Mouse (Mus musculus) kidney, postnatal 10 days (tissue): ENCODE results near the gene Asz1.
A peak's percentile ranks its signal among the peaks of the same experiment; 100 is the strongest.

ENCODE experiments used
- DNase-seq: peaks from one replicate; pipeline ENCODE4 v3.0.0; 2021; ENCODE audit warnings: mixed read lengths

Asz1 gene

DNA sequence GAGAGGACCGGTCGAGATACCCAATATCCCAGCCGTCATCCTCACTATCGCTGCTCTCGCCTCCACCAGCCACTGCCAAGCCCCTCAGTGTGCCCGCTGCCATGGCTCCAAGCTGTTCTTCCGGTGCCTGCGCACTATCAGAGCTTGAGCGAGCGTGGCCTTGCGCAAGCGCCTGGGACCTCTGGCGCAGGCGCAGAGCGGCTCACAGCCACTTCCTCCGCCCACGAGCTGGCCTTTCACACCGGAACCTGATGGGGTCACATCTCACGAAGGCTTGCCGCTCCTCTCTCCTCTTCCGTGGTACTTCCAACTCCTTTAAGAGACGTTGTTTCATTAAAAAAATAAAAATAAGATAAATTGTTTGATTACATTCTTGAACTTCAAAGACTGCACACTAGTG, at the start of gene Asz1:
Gene Asz1, minus strand, starts transcription at position 128 of the 400 bp plus-strand sequence.
- no peak for DNase-seq

DNA sequence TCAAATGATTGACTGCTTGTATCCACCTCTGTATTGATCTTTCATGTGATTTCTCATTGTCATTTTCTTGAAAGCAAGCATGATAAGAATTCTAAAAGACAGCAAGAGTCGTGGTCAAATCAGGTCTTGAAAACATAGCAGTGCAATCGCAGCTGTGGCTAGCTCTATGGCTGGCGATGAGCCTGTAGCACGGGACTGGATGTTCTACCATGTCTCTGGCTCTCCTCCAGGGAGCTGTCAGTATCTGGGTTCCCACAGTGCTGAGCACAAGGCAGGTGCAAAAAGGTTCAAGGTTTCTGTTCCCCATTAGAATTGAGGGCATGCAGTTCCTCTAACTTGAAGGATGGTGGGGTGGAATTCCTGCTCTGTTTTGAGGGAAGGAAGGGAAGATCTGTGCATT, 44.2 kb upstream of the Asz1 start:
- DNase-seq, result no peak

DNA sequence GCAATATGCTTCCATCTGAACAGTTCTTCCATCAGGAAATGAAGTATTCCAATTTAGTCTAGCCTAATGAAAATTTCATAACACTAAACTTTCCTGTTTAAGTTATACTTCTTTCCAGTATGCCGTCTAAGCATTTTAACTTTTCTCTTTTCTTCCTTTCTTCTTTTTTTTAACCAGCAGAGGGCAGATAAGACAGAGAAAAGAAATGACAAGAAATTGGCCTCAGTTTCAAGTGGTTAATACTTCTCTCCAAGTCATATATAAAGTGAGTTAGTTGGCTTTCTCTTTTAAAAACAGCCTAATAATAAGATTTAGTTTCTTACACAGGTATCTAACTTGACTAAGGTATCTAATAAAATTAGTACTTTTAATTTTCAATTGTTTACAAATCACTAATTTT, 26.4 kb upstream of the Asz1 start:
- DNase-seq, result no peak

DNA sequence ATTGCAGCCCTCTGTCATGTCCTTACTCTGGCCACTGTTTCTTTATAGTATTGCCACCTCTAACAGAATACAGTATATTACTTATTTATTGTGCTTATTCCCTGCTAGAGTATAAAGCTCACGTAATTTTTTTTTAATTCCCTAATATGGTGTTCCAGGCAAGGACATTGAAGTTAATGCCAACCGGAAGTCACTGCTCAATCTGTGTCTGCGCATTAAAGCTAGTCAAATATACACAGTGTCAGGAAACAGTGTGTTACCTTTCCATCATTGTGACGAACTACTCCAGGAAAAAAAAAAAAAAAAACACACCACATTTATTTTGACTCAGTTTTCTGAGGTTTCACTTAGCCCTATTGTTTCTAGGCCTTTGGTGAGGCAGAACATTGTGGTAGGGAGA, 19.2 kb upstream of the Asz1 start:
- DNase-seq, result no peak

DNA sequence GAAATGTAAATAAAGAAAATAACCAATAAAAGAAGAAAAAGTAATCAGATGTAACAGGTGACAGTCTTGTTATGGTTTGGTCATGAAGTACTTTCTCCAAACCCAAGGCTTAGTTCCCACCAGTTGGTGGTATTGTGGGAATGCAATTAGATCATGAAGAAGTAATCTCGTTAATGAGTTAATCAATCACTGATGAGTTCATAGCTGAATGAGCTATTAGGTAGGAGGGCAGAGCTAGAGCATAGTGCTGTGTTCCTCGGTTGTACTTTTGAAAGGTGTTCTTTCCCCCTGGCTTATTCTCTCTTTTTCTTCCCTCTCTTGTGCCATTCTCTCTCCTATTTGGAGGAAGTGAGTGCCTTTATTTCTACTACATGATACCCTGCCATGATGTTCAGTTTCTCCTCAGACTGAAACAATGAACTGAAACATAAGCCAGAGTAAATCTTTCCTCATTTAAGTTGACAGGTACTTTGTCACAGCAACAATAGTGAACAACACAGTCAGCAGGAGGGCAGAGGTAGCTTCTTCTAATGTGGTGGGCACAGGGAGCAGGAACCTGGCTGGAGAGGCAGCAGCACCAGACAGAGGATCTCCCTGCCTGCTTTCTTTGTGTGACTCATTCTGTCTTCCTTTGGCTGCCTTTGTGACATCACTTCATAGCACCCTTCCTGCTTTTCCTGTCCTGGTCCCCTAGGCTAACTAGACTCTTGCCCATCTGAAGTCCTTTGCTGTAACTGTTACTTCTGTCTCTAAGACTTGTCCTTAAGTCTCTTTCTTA, 18.5 kb upstream of the Asz1 start:
- no peak for DNase-seq

DNA sequence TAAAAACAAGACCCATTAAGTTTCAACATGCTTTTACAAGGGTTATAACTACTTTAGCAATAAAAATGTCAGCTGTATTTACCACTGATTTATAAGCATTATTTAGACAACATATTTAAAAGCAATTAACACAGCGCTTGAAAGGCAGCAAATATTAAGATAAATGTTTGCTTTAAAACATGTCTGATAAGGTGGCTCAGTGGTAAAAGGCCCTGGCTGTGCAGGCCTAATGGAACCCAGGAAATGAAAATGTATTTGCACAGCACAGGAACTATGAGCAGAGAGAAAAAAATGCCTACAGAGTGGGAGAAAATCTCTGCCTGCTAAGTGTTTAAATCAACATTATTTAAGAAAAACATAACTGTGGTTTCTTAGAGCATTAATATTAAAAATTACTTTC, 12.0 kb downstream of the Asz1 start:
- DNase-seq, result no peak

DNA sequence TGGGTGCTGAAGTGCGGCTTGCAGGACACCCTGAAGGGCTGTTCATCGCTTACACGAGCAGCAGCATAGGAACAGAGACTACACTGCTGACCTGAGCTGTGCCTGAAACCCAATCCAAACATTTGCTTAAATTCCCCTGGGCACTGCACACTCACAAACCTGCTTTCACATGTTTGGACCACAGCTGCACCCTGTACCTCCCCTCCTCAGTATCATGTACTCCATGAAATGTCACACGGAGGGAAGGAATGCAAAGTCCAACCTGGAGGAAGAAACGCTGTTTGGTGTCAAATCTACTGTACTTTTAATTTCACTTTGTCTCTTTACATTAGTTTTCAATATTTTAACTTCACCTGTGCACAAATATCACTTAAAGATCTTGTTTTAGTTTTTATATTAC, 19.8 kb downstream of the Asz1 start:
- DNase-seq, result no peak

DNA sequence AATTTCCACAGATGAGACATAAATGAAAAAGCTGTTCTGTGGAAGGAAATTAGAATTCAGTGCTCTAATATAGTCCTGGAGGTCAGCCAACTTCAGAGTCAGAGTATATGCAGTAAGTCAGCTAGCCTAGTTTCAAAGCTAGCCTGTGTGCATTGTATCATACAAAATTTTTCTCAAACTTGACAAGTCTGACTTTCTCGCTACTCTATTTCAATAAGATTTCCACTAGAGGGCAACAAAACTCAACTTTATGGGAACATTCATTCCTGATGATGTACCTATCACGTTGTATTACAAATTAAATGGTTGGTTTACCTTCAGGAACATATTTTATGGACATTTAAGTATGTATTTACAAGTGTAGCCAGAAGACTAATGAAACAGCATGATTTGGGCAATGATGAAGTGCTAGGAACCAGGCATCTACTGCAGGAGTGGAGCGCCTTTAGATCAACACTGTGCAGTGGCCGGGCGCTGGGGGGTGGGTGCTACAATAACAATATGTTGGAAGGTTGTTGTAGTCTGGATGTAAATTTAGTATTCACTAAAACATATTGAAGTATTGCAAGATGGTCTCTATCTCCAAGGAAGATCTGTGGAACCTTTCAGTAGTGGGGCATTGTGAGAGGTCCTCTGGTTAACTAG, 21.6 kb downstream of the Asz1 start:
- no peak for DNase-seq

DNA sequence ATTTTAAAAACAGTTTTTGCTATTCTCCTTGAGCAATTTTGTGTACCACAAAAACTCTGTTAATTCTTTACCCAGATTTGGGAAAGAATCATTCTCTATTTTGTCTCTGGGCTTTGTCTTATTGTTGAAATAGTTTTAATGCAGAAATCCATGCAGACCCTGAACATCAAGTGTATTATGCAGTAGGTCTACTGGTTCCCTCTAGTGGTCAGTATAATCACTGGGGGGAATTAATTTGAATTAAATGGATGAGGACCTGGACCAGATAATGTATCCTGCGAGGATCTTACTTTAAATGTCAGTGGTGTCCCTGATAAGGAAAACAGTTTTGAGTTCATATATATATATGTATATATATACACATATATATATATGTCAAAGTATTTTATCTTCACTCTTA, 30.2 kb downstream of the Asz1 start:
- no peak for DNase-seq

DNA sequence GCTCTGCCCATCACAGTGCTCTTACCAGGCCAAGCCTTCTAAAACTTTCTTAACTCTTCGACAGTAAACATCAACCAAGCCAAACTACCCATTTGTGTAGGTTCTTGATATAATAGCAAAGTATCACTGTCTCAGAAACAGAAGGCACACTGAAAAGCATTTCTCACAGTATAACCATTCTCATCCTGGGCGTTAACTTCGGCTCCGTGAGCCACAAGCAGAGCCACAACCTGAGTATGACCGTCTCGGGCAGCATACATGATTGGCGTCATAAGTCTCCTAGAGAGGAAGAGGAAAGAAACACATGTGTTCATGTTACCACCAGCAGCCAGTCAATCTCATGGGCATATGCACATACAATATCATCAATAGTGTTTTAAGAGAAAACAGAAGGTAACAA, 31.9 kb downstream of the Asz1 start:
- DNase-seq, result no peak

DNA sequence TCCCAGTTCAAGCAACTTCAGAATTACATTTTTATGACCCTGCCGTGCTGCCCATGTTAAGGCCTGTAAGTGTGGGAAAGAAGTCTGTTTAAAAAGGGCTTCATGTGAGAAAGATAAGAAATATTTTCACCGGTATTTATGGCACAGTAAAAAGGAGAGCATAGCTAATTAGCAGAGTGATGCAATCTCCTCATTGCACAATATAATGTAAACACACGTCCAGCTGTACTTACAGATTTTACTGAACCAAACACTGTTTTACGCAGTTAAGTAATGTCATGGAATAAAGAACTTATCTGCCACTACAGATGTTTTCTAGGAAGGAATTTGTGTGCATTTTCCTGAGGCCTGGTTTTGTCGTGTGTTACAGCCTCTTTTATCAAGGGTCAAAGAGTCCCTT, 32.3 kb downstream of the Asz1 start:
- DNase-seq, result no peak

DNA sequence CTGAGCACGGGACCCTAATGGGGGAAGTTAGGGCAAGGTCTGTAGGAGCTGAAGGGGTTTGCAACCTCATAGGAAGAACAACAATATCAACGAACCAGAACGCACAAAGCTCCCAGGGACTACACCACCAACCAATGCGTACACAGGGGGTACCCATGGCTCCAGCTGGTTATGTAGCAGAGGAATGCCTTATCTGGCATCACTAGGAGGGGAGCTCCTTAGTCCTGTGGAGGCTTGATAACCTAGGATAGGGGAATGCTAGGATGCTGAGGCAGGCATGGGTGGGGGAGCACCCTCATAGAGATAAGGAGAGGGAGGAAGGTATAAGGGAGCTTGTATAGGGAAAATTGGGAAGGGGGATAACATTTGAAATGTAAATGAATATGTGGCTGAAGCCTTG, 51.0 kb downstream of the Asz1 start:
- DNase-seq, result no peak

DNA sequence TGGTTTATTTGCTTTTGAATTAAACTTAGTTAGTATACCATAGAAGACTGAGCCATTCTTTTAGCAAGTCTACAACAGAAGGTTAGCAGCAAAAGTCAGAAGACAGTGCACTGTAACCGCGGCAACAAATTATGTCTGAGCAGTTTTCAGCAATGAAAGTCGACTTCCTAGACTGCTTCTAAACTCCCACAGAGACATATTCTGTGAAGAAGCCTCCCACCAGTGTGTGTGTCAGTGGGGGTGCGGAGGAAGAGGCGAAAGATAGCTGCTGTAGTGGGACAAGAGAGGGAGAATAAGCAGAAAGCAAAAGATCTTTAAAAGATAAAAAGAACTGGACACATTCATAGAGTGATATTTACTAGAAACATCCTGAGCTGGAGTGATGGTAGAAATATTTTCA, 57.2 kb downstream of the Asz1 start:
- DNase-seq, result no peak

DNA sequence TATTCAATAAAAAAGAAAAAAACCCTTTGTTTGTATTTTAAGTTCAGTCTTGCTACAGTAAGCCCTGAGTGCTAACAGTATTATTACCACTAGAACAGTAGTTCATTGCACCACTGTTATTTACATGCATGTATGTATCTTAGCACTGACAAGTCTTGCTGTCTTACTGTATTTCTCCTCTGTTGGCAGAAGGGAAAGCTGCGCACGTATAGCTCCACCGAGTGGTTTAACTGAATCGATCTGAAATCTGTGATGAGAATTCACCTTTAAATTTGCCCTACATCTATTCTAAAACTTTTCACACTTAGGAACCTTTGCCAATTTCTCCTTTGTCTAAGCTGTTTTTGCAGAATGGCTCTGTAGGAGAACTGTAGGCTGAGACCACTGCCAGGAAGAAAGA, 64.6 kb downstream of the Asz1 start:
- DNase-seq, result no peak

DNA sequence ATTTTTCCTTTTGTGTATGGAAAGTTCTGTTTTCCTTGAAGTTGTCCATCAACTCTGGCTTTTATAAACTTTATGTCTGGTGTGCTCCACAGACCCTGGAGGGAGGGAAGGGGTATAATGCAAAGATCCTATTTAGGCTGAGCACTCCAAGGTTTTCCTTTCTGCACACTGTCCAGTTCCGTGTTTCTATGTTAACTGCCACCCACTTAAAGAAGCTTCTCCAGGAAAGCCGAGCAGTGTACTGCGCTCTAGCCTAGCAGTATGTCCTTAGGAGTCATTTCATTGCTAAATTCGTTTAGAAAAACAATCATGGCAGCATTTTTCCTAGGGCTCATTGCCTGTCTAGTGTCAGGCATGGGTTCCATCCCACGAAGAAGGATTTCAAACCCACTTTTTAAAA, 65.7 kb downstream of the Asz1 start:
- no peak for DNase-seq

DNA sequence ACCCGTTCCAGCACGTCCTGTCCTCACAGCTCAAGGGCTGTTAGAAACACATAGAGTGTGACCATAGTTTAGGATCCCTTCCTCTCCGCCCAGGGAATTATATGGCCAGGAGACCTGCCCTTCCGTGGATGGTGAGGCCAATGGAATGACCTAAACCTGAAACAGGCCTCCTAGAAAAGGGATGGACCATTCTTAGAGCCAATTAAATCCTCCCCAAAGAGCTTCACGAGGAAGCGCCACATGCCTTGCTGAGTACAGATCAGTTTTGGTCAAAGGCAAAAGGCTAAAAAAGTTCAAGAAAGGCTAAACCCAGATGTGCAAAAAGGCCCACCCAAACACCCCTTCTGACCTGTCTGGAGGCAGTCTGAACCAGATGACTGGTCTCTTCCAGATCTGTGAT, 76.6 kb downstream of the Asz1 start:
- DNase-seq, result no peak

DNA sequence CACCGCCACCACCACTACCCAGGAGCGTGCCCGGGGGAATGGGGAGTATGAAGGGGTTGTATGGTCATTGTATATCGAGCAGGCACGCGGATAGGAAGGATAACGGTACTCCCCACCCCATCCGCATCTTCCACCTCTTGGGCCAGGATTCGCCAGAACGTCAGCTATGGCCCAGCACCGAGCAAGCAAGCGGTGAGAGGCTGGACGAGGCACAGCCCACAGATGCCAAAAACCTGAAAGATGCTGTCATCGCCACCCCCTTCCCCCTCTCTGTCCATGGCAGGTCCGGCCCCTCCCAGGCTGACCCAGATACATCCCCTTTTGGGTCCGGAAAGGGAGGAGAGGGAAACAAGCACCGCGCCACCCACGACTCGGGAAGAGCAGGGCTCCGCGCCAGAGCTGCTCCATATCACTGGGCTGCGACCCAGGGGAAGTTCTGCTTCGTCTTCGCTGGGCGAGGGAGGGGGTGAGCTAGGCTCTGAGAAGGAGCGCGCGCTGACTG, 77.3 kb downstream of the Asz1 start:
- peak; percentile 77 for DNase-seq

DNA sequence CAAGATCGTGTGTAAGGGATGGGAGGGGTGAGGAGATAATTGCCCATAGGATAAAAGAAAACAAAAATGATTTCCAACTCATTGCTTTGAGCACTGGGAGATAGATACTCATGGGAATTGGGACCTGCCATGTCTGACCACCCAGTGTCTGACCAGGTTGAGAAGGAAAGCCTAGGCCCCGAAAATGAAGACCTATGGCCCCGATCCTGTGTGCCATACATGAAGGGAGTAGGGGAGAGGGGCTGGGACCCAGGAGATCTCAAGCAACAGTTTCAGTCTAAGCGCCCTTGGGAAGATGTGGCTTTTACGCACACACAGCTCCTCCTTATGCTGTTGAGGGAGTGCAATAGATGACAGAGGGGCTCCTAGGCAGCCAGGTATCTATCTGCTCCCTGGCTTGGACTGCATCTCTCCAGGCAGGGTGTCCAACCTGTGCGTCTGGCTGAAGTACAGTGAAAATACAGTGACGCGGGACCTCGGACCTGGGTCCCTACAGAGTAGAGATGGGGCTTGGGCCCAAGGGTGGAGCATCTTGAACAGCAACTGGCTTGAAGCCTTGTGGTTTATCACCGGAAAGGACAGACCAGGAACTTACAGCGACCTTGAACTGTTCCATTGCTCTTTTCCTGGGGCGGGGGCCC, 77.9 kb downstream of the Asz1 start:
- DNase-seq, result peak; percentile 9

DNA sequence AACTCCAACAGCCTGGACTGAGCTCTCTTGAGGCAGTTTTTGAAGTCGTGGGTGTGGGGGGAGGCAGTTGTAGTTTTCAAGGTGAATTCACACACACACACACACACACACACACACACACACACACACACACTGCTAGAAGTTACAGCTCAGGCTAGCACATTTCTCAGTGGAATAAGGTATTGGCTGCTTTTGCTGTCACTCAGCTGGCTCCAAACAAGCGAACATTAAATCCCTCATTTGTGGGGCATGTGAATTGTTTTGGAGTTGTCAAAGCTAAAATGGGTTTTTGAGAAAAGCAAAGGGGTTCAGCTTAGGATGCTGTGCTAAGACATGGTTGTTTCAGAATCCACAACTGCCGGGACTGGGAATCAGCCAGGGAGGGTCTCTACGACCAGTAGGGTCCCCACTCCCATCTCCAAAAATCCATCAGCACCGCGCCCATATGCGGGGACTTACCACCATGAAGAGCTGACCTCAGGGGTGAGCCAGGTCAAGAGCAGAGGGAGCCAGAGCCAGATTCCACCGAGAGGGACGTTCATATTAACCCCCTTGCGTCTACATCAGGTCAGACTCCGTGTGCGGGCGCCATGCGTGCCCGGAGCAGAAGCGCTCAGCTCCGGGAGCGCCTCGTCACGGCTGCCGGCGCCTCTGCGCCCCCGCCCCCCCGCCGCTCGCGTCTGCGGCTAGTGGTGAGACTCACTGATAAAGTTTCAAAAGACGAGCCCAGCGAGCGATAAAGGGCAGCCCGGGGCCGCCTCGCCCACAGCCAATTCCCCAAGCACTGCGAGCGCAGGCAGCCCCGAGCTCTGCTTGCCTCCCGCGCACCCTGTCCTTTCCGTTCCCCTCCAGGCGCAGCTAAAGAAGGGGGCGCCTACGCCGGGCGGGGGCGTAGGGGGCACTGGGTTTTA, 78.9 kb downstream of the Asz1 start, which contains the start of gene Wnt2:
Gene Wnt2, minus strand, starts transcription at position 840 of the 911 bp plus-strand sequence.
- DNase-seq, result peak; percentile 29

DNA sequence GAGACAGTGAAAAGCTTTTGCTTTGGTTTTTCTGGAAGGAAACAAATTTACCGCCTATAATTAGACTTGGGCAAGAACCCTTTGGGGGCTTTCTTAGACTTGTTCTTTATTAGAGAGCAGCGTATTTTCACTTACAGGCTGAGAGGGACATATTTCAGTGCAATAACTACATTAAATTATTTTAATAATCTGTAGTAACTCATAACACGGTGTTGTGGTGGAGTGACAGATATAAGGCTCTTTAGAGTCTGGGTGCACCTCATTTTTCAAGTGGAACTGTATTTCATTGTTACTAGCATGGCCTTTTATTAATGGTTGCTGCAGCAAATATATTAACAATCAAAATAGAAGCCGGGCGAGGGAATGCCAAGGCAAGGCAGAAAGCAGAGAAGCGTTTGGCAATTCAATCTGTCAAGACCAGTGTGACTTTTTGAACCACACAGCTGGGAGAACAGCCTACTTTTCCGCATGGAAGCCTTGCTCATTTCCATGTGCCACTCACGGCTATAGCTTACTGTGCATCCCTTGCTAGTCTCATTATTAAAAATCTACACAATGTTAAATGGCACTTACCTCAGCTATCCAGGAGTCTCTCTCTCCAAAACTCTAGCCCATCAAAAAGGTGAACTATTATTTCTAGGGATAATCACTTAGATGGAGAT, 84.6 kb downstream of the Asz1 start:
- DNase-seq, result no peak

DNA sequence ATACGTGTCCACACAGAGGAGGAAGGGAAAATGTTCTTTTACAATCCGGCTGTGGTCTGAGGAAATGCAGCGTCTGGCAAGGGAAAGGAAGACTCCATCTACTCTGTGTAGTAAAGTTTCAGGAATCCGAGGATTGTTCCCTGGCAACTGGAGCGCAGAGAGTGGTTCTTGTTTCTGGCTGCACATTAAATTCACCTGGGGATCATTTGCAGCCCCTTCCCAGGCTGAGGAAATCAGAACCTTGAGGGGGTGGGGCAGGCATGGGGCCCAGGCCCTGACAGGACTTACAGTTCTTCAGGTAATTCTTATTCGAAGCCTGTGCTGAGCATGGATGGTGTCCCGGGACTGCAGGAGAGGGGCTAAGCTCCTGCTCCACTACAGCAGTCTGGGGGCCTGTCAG, 95.5 kb downstream of the Asz1 start:
- DNase-seq, result no peak

DNA sequence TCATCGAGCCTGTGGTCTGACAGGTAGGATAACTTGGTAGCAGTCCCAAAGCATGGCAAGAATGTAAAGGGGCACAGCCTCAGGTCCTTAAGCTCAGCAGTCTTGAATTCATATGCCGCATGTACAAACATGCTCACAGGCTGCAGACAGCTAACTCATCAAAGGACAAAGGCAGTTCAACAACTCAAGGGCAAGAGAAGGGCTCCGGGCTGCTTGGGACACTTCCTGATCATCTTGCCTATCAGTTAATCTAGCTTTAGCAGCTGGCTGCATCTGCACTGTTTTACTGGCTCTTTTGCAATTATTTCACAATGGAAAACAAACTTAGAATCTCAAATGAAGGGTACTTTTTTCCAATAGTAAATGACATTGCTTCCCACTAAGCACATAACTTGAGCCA, 101.5 kb downstream of the Asz1 start:
- peak; percentile 25 for DNase-seq
